Mouse (Mus musculus): Measurements from ENCODE around the gene Ghrhr. TPM values are rescaled to one million over a fixed set of nuclear protein-coding genes. Genes with fewer than 3 reads are reported as not detected.

Ghrhr gene
- polyA plus RNA-seq, 1 experiment from 2014 or later: not detected

GRCm38 (mm10) chr6:55356976-55357635 lies 19.0 kb upstream of the Ghrhr start:
- Histone ChIP-seq H3K27me3 (replicated peaks; ENCODE audit: control insufficient read depth, insufficient read depth, low read length) (no peaks in the 10 kb centered on the region), H3K4me2 (no peak overlapping the region), H3K9ac (ENCODE audit: low read depth, low read length) (no peak overlapping the region), H3K9me3 (ENCODE audit: control insufficient read depth, low read length) (no peaks in the 10 kb centered on the region), H3K4me1 (replicated peaks; ENCODE audit: control insufficient read depth, insufficient read depth, low read length) (peaks cover 17% of the 10 kb centered on the region), H3K4me3 (ENCODE audit: low read depth, low read length) (no peak overlapping the region), H3K27ac (ENCODE audit: low read depth, low read length) (no peak overlapping the region), H3K36me3 (ENCODE audit: control insufficient read depth, insufficient read depth, low read length) (no peaks in the 10 kb centered on the region)
- ATAC-seq (replicated peaks; ENCODE audit: low FRiP score) (no peak), DNase-seq (ENCODE audit: low spot score) (no peak)
- WGBS: 70% methylated on average over 5 of the region's 5 CpGs

GRCm38 (mm10) chr6:55357636-55358031 lies 18.5 kb upstream of the Ghrhr start:
- H3K4me1 ChIP-seq (replicated peaks; ENCODE audit: control insufficient read depth, insufficient read depth, low read length): peaks cover 17% of the 10 kb centered on the region
- no peak overlapping the region for H3K4me2 ChIP-seq
- no peak overlapping the region for H3K9ac ChIP-seq (ENCODE audit: low read depth, low read length)
- no peaks in the 10 kb centered on the region for H3K9me3 ChIP-seq (ENCODE audit: control insufficient read depth, low read length)
- H3K27ac ChIP-seq (ENCODE audit: low read depth, low read length): no peak overlapping the region
- no peaks in the 10 kb centered on the region for H3K27me3 ChIP-seq (replicated peaks; ENCODE audit: control insufficient read depth, insufficient read depth, low read length)
- 85% methylated on average over 6 of the region's 6 CpGs for WGBS
- H3K4me3 ChIP-seq (ENCODE audit: low read depth, low read length): no peak overlapping the region
- H3K36me3 ChIP-seq (ENCODE audit: control insufficient read depth, insufficient read depth, low read length): no peaks in the 10 kb centered on the region
- no peak for ATAC-seq (replicated peaks; ENCODE audit: low FRiP score)
- DNase-seq (ENCODE audit: low spot score): peak; percentile 25

- Histone ChIP-seq H3K36me3 (ENCODE audit: control insufficient read depth, insufficient read depth, low read length) (no peaks in the 10 kb centered on the region), H3K9ac (ENCODE audit: low read depth, low read length) (no peak overlapping the region), H3K4me1 (replicated peaks; ENCODE audit: control insufficient read depth, insufficient read depth, low read length) (peaks cover 17% of the 10 kb centered on the region), H3K4me3 (ENCODE audit: low read depth, low read length) (no peak overlapping the region), H3K4me2 (no peak overlapping the region), H3K9me3 (ENCODE audit: control insufficient read depth, low read length) (no peaks in the 10 kb centered on the region), H3K27ac (ENCODE audit: low read depth, low read length) (no peak overlapping the region), H3K27me3 (replicated peaks; ENCODE audit: control insufficient read depth, insufficient read depth, low read length) (no peaks in the 10 kb centered on the region)
- 24% methylated on average over 2 of the region's 2 CpGs for WGBS
- peak; percentile 33 for DNase-seq (ENCODE audit: low spot score)
- peak; percentile 91 for ATAC-seq (replicated peaks; ENCODE audit: low FRiP score)
These were observed 17.4 kb upstream of the Ghrhr start for GRCm38 (mm10) chr6:55358731-55359143.

GRCm38 (mm10) chr6:55362663-55363062 lies 13.4 kb upstream of the Ghrhr start:
- 84% methylated on average over 1 of the region's 1 CpGs for WGBS
- Histone ChIP-seq H3K9me3 (ENCODE audit: control insufficient read depth, low read length) (no peaks in the 10 kb centered on the region), H3K4me2 (no peak overlapping the region), H3K27ac (ENCODE audit: low read depth, low read length) (no peak overlapping the region), H3K36me3 (ENCODE audit: control insufficient read depth, insufficient read depth, low read length) (no peaks in the 10 kb centered on the region), H3K9ac (ENCODE audit: low read depth, low read length) (no peak overlapping the region), H3K4me3 (ENCODE audit: low read depth, low read length) (no peak overlapping the region), H3K27me3 (replicated peaks; ENCODE audit: control insufficient read depth, insufficient read depth, low read length) (no peaks in the 10 kb centered on the region), H3K4me1 (replicated peaks; ENCODE audit: control insufficient read depth, insufficient read depth, low read length) (peaks cover 14% of the 10 kb centered on the region)
- ATAC-seq (replicated peaks; ENCODE audit: low FRiP score) (no peak), DNase-seq (ENCODE audit: low spot score) (peak; percentile 20)

GRCm38 (mm10) chr6:55367126-55367525 lies 9.0 kb upstream of the Ghrhr start:
- ATAC-seq (replicated peaks; ENCODE audit: low FRiP score): peak; percentile 94
- Histone ChIP-seq H3K27ac (ENCODE audit: low read depth, low read length) (peak overlapping the region; percentile 86), H3K4me1 (replicated peaks; ENCODE audit: control insufficient read depth, insufficient read depth, low read length) (peaks cover 19% of the 10 kb centered on the region)

GRCm38 (mm10) chr6:55370831-55371230 lies 5.3 kb upstream of the Ghrhr start:
- ATAC-seq (replicated peaks; ENCODE audit: low FRiP score): peak; percentile 67
- H3K4me2 ChIP-seq: peak overlapping the region; percentile 28; the same call in 1 of the 2 replicates
- no peaks in the 10 kb centered on the region for H3K36me3 ChIP-seq (ENCODE audit: control insufficient read depth, insufficient read depth, low read length)
- H3K9ac ChIP-seq (ENCODE audit: low read depth, low read length): 0 out of 2 replicates have a peak overlapping the region, but pooled peaks have one; percentile 15
- 42% methylated on average over 6 of the region's 6 CpGs for WGBS
- no peaks in the 10 kb centered on the region for H3K27me3 ChIP-seq (replicated peaks; ENCODE audit: control insufficient read depth, insufficient read depth, low read length)
- no peaks in the 10 kb centered on the region for H3K9me3 ChIP-seq (ENCODE audit: control insufficient read depth, low read length)
- peak overlapping the region; percentile 82 for H3K27ac ChIP-seq (ENCODE audit: low read depth, low read length)
- peaks cover 19% of the 10 kb centered on the region for H3K4me1 ChIP-seq (replicated peaks; ENCODE audit: control insufficient read depth, insufficient read depth, low read length)
- H3K4me3 ChIP-seq (ENCODE audit: low read depth, low read length): no peak overlapping the region
- DNase-seq (ENCODE audit: low spot score): no peak

More at GRCm38 (mm10) chr6:55367126-55367525, 9.0 kb upstream of the Ghrhr start:
- H3K9ac ChIP-seq (ENCODE audit: low read depth, low read length): no peak overlapping the region
- DNase-seq (ENCODE audit: low spot score): no peak
- no peak overlapping the region for H3K4me3 ChIP-seq (ENCODE audit: low read depth, low read length)
- H3K4me2 ChIP-seq: no peak overlapping the region
- H3K27me3 ChIP-seq (replicated peaks; ENCODE audit: control insufficient read depth, insufficient read depth, low read length): no peaks in the 10 kb centered on the region
- no peaks in the 10 kb centered on the region for H3K9me3 ChIP-seq (ENCODE audit: control insufficient read depth, low read length)
- H3K36me3 ChIP-seq (ENCODE audit: control insufficient read depth, insufficient read depth, low read length): no peaks in the 10 kb centered on the region

- Histone ChIP-seq H3K27ac (ENCODE audit: low read depth, low read length) (no peak overlapping the region), H3K4me2 (no peak overlapping the region), H3K4me1 (replicated peaks; ENCODE audit: control insufficient read depth, insufficient read depth, low read length) (no peaks in the 10 kb centered on the region), H3K9me3 (ENCODE audit: control insufficient read depth, low read length) (no peaks in the 10 kb centered on the region), H3K27me3 (replicated peaks; ENCODE audit: control insufficient read depth, insufficient read depth, low read length) (no peaks in the 10 kb centered on the region), H3K9ac (ENCODE audit: low read depth, low read length) (no peak overlapping the region), H3K36me3 (ENCODE audit: control insufficient read depth, insufficient read depth, low read length) (no peaks in the 10 kb centered on the region), H3K4me3 (ENCODE audit: low read depth, low read length) (no peak overlapping the region)
- no peak for ATAC-seq (replicated peaks; ENCODE audit: low FRiP score)
- no peak for DNase-seq (ENCODE audit: low spot score)
- whole genome bisulfite sequencing: 68% methylated on average over 5 of the region's 5 CpGs
These were observed 416 bp downstream of the Ghrhr start for GRCm38 (mm10) chr6:55376511-55376910.

GRCm38 (mm10) chr6:55377461-55377860 lies 1.4 kb downstream of the Ghrhr start:
- Histone ChIP-seq H3K4me3 (ENCODE audit: low read depth, low read length) (no peak overlapping the region), H3K9ac (ENCODE audit: low read depth, low read length) (no peak overlapping the region), H3K4me1 (replicated peaks; ENCODE audit: control insufficient read depth, insufficient read depth, low read length) (no peaks in the 10 kb centered on the region), H3K4me2 (no peak overlapping the region), H3K9me3 (ENCODE audit: control insufficient read depth, low read length) (no peaks in the 10 kb centered on the region), H3K36me3 (ENCODE audit: control insufficient read depth, insufficient read depth, low read length) (no peaks in the 10 kb centered on the region), H3K27ac (ENCODE audit: low read depth, low read length) (no peak overlapping the region), H3K27me3 (replicated peaks; ENCODE audit: control insufficient read depth, insufficient read depth, low read length) (no peaks in the 10 kb centered on the region)
- DNase-seq (ENCODE audit: low spot score): no peak
- ATAC-seq (replicated peaks; ENCODE audit: low FRiP score): no peak
- 75% methylated on average over 4 of the region's 4 CpGs for WGBS

- Histone ChIP-seq H3K9ac (ENCODE audit: low read depth, low read length) (no peak overlapping the region), H3K27me3 (replicated peaks; ENCODE audit: control insufficient read depth, insufficient read depth, low read length) (no peaks in the 10 kb centered on the region), H3K4me2 (no peak overlapping the region), H3K9me3 (ENCODE audit: control insufficient read depth, low read length) (no peaks in the 10 kb centered on the region), H3K27ac (ENCODE audit: low read depth, low read length) (no peak overlapping the region), H3K36me3 (ENCODE audit: control insufficient read depth, insufficient read depth, low read length) (no peaks in the 10 kb centered on the region), H3K4me3 (ENCODE audit: low read depth, low read length) (no peak overlapping the region), H3K4me1 (replicated peaks; ENCODE audit: control insufficient read depth, insufficient read depth, low read length) (no peaks in the 10 kb centered on the region)
- DNase-seq (ENCODE audit: low spot score) (no peak), ATAC-seq (replicated peaks; ENCODE audit: low FRiP score) (peak; percentile 53)
- 38% methylated on average over 3 of the region's 3 CpGs for WGBS
These were observed 3.7 kb downstream of the Ghrhr start for GRCm38 (mm10) chr6:55379641-55380335.
